Mouse (Mus musculus) heart, postnatal 10 days (tissue): Measurements from ENCODE around the gene Ptprr. TPM values are rescaled to one million over a fixed set of nuclear protein-coding genes. Genes with fewer than 3 reads are reported as not detected.

Source experiments
- DNase-seq, 2 experiments: peaks; one replicate each; pipeline ENCODE4 v3.0.0; 2021
- intact Hi-C: fragments of 180-260 bp; cut with DNase I; formaldehyde crosslinking; loops from one replicate; pipeline ENCODE4 v1.15.1; 2025
- total RNA-seq, 2 experiments: library from RNA; stranded (reverse); gene quantifications; 2 replicates each; pipeline ENCODE4 v1.2.3; 2021

Gene Ptprr
- 1 to 10 TPM in 1 of 2 experiments, under 1 TPM in 1; 0.89 to 1.3 TPM for total RNA-seq

DNA sequence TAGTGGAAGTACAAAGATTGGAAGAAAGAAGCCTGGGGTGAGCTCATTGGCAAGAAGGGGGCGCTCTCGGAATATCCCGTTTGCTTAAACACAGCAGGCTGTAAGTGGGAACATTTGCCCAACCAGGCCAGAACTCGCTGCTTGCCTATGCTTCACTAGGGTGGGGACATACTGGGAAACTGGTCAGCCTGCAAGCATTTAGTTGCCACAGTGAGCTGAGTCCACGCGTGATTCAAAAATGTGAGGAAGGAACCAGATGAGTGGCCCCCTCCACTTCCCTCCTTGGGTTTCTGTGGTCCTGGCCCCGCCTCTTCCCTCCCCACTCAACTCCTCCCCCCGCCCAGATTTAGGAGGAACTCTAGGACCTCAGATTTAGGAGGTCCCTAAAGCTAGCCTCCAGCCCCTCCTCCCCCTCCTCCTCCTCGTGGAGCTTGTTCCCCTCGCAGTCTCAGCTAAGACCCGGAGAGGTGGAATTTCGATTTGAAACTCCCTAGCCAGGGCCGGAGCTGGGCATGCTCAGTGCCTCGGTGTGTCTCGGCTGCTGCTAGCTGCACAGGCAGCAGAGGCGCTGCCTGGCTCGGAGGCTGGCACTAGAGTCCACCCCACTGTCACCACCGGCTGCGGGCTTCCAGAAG is at the start of gene Ptprr:
Ptprr (plus strand) TSS at position 369 of the 635 bp plus-strand sequence.
- intact Hi-C loops, result no loop called here
- DNase-seq, result peak in 1 of 2 experiments; percentile 10

DNA sequence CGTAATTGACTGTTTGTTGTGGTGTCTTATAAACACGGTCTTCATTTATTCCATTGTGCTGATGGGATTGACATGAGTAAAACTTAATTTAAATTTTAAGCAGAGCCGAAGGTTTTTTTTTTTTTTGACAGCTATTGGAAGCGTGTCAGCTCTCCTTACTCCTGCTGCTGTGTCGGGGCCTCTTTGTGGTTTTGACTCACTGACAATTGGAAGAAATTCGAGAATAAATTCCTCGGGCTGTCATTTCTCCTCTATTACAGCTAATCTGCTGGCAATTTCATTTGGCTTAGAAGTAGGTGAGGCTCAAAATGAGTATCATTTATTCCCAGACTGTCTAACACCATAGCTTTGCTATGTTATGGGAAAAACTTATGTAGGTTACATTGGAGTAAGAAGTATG is 41.7 kb upstream of the Ptprr start:
- no peak for DNase-seq
- intact Hi-C loops, result no loop called here

DNA sequence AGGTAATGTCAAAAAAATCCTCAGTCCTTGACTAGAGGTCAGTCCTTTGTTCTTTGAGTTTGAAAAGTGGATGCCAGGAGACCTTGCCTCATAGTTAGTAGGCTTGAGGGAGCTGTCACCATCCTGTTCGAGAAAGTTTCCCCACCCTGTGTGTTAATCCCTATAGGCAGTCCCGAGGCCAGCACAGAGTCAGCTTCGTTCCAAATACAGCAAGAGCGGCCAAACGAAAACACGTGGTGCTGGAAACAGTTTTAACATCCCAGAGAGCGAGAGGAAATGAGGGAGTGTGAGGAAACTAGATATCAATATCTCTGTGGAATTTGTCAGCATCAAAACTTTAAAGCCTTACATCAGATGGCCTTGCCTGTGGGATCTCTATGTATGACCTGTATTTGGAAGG is 39.0 kb upstream of the Ptprr start:
- intact Hi-C loops, result no loop called here
- peak; percentile 45 to 49 for DNase-seq

DNA sequence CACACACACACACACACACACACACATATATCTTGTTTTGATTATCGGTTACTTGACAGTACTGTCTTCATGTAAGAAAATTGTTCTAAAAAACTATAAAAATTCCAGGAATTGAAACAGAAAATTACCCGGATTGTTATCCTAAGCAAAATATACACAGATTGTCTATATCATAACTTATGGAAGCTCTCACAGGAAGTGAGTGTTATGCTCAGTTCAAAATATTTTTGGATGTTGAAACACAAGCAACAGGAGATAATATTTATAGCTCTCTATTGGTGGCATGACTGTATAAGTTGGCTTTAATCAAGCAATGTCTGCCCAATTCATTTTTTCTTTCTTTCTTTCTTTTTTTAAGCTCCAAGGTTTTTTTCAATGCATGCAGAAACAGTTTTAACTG is 38.0 kb upstream of the Ptprr start:
- no peak for DNase-seq
- intact Hi-C loops, result loop anchor here (10.0 kb wide), 1 partner anchor 265 kb away; no protein-coding TSS in a partner anchor

DNA sequence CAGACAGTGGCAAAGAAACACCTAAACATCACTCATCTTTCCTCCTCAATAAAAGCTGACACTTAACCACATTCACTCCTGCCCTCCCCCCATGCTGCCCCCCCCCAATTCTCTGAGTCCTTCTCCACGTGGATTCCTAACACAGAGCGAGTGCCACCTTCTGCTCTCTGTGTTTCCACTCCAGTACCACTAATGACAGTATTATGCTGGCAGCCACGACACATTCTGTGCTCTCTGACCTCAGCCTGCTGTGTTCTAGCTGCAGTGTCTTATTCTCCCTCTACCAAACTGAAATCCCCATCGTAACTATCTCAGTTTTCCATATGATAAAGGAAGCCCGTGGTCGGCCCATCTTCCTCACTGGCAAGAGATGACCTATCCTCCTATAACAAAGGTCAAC is 33.7 kb upstream of the Ptprr start:
- intact Hi-C loops, result loop anchor here (10.0 kb wide), 1 partner anchor 270 kb away; no protein-coding TSS in a partner anchor
- DNase-seq, result no peak

DNA sequence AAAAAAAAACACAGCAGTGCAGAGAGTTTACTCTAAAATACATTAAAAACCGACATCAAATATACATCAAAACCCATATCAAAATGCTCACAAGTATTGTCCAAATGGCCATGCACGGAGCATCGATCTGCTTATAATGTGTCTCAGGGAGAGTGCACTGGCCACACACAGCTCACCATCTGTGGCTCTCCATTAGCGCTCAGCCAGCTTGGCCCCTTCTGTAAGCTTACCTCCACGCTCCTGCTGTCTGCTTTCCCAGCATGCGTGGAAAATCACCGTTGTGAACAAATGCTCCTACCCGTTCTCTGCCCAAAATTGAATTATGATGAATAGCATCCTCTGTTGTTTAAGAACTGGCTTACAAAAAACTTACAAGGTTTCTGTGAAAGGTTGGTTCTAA is 16.2 kb upstream of the Ptprr start:
- DNase-seq, result no peak
- intact Hi-C loops, result no loop called here

DNA sequence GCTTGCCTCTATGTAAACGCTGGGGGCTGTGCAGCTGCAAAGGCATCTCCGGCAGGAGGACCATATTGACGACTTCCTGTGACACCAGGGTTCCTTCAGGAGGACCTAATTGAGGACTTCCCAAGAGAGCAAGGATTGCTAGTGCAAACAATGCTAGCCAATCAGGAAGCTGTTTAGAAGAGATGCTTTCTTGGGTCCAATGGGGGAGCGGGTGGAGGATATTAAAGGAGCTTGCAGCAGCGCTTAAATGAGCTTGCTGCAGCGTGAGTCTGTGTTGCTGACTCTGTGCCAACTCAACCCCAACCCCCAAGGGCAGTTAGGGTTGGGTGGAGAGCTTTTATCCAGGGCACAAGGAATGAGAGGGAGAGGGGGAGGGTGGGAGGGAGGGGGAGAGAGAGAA is 11.3 kb upstream of the Ptprr start:
- no peak for DNase-seq
- intact Hi-C loops, result no loop called here

DNA sequence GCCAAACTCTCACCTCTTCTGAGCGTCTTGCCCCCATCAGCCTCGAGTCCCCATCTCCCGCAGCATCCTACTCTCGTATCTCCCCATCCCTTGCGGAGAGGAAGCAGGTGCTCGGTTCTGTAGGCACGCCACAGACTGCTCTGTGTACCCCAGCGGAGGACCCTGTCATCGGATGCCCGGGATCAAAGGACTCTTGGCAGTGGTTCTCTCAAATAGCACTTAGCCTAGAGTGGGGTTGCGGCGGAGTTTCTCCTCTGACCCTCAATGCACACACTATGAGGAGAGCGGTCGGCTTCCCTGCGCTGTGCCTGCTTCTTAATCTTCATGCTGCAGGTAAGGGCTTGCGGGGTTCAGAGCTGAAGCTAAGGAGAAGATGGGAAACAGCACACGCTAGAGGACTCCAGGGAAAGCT is 473 bp downstream of the Ptprr start:
- DNase-seq, result no peak
- intact Hi-C loops, result no loop called here

DNA sequence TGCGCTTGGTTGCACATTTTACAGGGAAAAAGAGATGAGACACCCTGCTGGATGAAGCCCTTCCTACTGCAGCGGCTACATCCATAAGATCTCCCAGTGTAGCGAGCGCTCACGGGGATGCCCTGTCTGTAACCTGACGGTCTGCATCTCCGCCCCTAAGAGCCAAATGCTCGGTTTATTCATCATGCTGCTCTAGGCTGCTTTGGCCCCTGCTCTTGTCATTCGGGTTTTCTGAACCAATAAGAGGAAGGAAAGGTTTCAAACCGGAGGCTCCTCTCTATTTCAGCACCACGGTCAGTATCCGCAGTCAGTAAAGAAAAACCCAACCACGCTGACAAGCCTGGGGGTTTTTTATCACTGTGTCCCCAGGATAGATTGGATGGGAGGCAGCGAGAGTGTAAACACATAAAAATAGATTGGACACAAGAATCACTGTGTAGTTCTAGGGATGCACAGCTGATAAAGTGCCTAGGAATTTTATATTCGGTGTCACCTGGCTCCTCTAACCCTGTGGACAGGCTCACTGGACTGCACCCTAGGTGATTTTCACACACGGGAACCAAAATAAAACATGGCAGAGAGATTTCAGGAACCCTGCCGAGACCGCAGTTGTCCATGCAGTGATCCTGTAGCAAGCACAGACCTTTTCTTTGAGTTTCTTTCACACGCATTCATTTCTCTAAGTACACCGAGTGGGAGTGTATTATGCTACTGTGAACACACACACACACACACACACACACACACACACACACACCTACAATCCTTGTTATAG is 1.3 kb downstream of the Ptprr start:
- intact Hi-C loops, result no loop called here
- DNase-seq, result peak; percentile 13 to 22

DNA sequence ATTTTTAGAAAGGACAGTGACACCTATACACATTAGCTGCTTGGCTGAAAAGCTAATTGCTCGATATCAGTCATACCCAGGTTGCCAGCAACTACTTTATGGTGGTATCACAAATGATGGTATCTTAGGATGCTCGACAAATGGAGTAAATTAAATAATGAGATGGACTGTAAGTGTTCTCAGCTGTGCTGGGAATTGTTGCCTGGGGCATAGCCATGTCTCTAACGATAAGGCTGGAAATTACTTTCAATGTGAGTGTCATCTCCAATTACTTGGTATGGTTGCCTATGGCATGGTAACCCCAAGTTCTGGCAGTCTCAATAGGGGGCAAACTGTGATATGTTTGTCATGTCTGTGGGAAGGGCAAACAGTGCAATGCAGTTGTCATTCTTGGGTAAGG is 3.1 kb downstream of the Ptprr start:
- no peak for DNase-seq
- intact Hi-C loops, result no loop called here

DNA sequence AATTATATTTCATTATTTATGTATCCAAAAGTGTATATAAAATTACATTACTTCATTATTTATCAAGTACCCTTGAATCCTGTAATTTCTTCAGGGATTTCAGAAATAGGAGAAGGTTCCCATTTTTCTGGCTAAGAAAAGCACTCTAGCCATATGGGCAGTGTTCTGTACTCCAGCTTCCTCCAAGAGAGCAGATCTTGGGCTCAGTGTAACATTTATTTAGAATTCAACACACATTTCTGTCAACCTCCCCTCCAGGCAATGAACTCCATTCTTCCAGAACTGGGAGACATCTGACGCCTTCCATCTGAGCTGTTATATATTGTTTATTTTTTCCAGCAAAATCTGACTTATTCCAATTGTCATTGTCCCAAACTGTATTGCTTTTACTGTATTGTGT is 20.1 kb downstream of the Ptprr start:
- intact Hi-C loops, result no loop called here
- DNase-seq, result no peak

DNA sequence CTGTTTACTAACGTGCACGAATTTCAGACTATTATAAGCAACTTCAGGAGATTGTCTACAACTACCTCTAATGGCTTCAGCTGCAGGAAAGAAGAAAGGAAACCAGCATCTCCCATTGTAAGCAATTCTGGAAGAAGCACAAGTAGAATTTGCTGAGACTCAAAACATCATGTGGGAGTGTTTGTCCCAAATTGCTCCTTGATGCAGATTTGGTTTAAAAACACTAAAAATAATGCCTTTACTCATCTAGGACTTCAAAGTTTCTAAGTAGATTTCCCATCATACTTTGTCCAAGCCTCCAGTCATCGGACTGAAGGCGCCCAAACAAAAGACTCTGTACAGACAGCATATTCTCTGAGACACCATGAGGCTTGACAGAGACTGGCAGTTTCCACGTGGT is 57.9 kb downstream of the Ptprr start:
- DNase-seq, result no peak
- intact Hi-C loops, result no loop called here

DNA sequence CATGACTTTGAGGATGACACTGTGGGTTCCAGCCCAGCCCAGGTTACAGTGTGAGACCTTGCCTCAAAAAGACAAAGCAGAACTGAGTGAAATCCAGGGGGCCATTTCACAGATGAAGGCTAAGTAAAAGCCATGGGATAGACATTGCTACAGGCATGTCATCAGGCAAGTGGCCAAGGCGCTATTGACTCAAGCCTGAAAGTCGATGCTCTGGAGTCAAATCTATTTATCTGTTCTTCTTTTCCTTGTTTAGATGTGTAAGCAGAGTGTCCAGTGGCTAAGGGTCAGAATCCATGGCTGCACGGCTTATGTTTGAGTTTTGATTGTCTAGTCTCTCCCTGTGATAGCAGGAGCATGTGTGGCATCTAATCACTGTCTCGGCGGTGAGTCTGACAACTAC is 60.6 kb downstream of the Ptprr start:
- intact Hi-C loops, result no loop called here
- DNase-seq, result no peak

DNA sequence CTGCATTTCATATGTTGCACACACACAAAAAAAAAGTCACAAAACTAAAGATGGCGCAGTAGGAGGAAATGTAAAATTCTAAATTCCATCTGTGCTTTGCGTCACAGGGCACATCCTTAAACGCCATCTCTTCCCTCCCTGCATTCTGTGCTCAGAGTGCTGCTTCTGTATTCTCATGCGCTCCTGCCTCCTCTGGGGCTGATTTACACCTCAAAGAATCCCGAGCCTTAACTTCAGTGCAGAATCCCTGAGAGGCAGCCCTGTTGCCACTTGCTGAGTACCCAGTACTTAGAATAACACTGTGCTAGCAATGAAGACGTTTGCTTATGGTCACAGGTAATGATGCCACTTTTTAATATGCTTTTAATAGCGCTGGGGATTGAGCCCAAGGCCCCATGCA is 61.4 kb downstream of the Ptprr start:
- DNase-seq, result no peak
- intact Hi-C loops, result no loop called here

DNA sequence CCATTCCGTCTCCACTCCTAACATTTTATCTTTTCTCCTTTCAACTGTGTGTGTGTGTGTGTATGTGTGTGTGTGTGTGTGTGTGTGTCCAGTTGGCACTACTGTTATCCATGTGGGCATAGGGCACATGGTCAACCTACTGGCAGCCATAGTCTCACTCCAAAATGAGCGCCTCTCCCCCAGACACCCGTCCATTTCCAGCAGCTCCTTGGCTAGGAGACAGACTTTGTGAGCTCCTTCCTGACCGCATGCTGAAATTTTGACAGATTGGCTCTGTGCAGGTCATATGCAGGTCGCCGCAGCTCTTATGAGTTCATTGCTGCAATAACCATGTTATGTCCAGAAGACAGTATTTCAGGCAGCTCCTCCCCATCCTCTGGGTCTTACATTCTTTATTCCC is 62.8 kb downstream of the Ptprr start:
- intact Hi-C loops, result no loop called here
- no peak for DNase-seq

DNA sequence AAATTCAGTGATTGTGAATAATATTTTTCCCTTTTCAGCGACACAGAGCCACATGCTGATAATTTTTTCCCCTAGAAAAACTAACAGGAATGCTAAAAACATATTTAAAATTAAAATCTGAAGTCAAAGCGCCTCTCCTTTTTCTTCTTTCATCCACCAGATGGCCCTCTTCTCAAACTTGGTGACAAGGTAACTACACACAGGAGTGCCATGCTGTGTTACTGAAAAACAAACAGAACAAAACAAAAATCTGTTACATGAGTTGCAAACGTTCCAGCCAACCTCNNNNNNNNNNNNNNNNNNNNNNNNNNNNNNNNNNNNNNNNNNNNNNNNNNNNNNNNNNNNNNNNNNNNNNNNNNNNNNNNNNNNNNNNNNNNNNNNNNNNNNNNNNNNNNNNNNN is 66.0 kb downstream of the Ptprr start:
- peak in 1 of 2 experiments; percentile 3 for DNase-seq
- intact Hi-C loops, result loop anchor here (1.0 kb wide), 1 partner anchor 113 kb away; no protein-coding TSS in a partner anchor

DNA sequence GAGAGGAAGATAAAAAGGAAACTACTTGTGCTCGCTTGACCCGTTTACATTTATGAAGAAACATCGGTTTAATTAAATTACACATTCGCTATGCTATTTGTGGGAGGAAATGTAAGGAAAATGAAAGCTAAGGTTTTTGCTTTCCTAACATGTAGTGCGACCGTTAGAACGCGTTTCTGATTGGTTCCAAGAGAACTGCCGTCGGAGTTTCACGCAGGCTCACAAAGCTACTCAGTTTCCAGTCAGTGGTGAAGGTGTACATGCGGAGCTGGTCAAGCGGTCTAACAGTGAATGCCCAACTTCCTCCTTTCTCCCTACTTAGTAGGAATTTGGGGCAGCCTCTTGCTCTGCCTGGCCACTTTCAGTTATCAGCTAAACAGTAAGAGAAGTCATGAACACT is 78.5 kb downstream of the Ptprr start:
- DNase-seq, result no peak
- intact Hi-C loops, result no loop called here

DNA sequence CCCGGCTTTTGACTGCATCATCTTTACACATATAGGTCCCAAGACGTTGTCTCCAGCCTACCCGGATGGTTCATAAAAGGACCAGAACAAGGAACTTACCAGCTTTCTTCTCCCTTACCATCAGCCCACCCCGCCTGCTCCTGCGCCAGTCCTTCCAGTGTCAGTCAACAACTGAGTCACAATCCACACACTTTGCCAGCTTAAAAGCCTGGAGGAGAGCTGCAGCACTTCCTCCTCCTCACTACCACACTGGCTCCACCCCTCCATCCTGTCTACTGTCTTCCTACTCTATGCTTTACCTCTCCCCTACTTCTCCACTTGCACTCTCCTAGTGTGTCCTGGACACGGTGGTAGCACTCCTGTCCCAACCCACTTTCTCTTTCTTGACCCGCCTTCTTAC is 80.5 kb downstream of the Ptprr start:
- intact Hi-C loops, result no loop called here
- no peak for DNase-seq

DNA sequence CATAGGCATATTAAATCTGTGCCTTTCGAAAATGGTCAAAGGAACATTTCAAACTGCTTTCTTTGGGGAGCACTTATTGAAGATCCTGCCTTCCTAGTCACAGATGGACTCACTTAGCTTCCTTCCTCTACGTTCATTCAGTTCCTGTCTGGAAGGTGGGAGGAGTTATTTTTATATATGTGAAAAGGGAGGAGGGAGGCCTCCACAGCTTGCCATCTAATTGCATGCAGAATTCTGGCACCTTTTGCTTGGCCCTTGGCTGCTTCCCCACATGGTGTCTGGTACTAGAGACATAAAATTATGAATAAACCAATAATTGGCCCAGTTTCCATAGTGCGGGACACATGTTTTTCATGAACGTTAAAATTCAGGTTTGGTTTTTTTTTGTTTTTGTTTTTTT is 90.2 kb downstream of the Ptprr start:
- DNase-seq, result no peak
- intact Hi-C loops, result no loop called here

DNA sequence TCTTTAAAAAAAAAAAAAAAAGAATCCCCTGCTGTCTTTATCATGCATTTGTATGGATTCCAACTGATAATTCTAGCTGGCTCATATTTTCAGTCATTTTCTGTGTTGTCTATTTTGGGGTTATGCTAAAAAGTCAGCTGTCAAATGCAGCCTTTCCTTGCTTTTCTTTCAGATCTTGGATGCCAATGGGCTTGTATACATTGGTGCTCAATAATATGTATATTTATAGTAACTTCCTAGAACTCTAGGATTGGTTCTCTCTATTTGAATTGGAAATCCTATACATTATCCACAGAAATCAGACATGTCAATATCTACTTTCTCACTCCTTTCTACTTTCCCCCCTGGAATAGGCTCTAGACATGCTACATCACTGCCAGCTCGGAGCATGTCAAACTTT is 90.7 kb downstream of the Ptprr start:
- intact Hi-C loops, result no loop called here
- DNase-seq, result no peak

DNA sequence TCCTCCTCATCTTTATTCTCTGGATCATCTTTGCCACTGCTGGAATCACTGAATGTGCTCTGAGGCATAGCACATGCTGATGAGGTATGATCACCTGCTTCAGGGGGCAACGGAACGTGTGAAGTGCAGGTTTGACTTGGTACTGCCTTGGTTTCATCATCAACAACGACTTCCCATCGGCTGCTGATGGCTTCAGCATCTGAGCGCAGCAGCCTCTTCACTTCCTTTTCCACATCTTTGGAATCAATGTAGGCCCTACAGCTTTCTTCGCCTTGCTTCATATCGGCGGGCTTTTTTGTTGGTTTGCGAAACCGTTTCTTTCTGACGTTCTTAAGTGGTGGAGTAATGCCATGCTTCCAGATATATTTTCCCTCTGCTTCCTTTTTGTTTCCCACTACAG is 94.9 kb downstream of the Ptprr start:
- DNase-seq, result no peak
- intact Hi-C loops, result no loop called here

DNA sequence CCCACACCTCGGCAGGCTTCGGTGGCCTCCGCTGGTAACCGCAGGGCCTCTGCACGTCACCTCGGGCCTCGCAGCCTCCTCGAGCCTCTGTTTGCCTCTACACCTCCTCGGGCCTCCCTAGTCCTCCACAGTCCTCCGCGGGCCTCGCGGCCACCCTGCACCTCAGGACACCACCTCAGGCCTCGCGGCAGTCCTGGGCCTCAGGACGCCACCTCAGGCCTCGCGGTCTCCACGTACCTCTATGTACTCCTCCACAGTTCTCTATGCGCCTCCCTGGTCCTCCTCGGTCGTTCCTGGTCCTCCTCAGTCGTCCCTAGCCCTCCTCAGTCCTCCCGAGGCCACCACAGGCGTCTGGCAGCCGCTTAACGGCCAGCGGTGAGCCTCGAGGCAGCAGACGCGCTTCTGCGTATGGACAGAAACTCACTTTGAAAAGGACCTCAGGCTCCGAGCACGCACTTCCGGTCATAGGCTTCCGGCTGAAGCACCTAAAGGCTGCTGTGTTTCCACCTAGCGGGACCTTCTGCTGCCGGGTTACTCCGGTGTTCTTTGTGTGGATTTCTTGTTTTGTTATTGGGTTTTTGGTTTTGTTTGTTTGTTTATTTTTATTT is 96.0 kb downstream of the Ptprr start, which contains the start of gene 4933416C03Rik:
4933416C03Rik (minus strand) TSS at position 51 of the 608 bp plus-strand sequence.
- no peak for DNase-seq
- intact Hi-C loops, result no loop called here
